Mouse (Mus musculus) liver, adult 2 months (tissue): ENCODE data around the gene Cdpf1. TPM values are rescaled to one million over a fixed set of nuclear protein-coding genes. Genes with fewer than 3 reads are reported as not detected.

Experiments
- DNase-seq: peaks from one replicate; pipeline ENCODE4 v3.0.0-alpha.2; 2011; ENCODE audit warnings: low read depth, low spot score; ENCODE audit errors: extremely low read depth
- H3K27ac ChIP-seq: fragments of 200-500 bp; replicated peaks from 2 replicates; pipeline ENCODE4 v1.5.1; 2012; ENCODE audit warnings: low read depth, mild to moderate bottlenecking, control low read depth, inconsistent platforms, low read length; ENCODE audit not compliant: insufficient read depth
- H3K27me3 ChIP-seq: fragments of 200-500 bp; 2 replicates; pipeline ENCODE4 v1.6.1; 2012; ENCODE audit warnings: mild to moderate bottlenecking, moderate library complexity, low read length, inconsistent platforms; ENCODE audit not compliant: control insufficient read depth, insufficient read depth
- H3K36me3 ChIP-seq: fragments of 200-500 bp; 2 replicates; pipeline ENCODE4 v1.6.1; 2012; ENCODE audit warnings: low read length, inconsistent platforms; ENCODE audit not compliant: control insufficient read depth, insufficient read depth
- H3K4me1 ChIP-seq: fragments of 200-500 bp; 2 replicates; pipeline ENCODE4 v1.6.1; 2011; ENCODE audit warnings: low read length; ENCODE audit not compliant: control insufficient read depth, insufficient read depth
- H3K4me3 ChIP-seq: fragments of 200-500 bp; 2 replicates; pipeline ENCODE4 v1.5.1; 2011; ENCODE audit warnings: low read depth, mild to moderate bottlenecking, control low read depth, low read length, moderate library complexity; ENCODE audit not compliant: insufficient read depth
- H3K79me2 ChIP-seq: fragments of 200-500 bp; 2 replicates; pipeline ENCODE4 v1.6.1; 2012; ENCODE audit warnings: inconsistent platforms, mild to moderate bottlenecking, low read length, moderate library complexity; ENCODE audit not compliant: control insufficient read depth, insufficient read depth
- H3K9ac ChIP-seq: fragments of 200-500 bp; 2 replicates; pipeline ENCODE4 v1.6.1; 2012; ENCODE audit warnings: low read depth, mild to moderate bottlenecking, control low read depth, inconsistent platforms, low read length
- CTCF ChIP-seq: fragments of 200-500 bp; IDR thresholded peaks from 2 replicates; pipeline ENCODE4 v1.5.1; 2011; ENCODE audit warnings: low read depth, low read length, control low read depth
- POLR2A ChIP-seq: fragments of 200-500 bp; IDR thresholded peaks from 2 replicates; pipeline ENCODE4 v1.6.1; 2011; ENCODE audit warnings: low read length, control low read depth; ENCODE audit not compliant: insufficient read depth; ENCODE audit errors: extremely low read depth
- WGBS: fragments of 180-500 bp; shearing (Covaris S2); methylation state at CpG from one replicate; pipeline ENCODE4 v1.1.7; 2018; 5-methylcytosine and 5-hydroxymethylcytosine counted together
- polyA plus RNA-seq: library from polyadenylated mRNA; depleted of rRNA; stranded (reverse); fragments of >200 nt; gene quantifications from 2 replicates; pipeline ENCODE4 v1.2.3, GENCODE M21; 2012
- total RNA-seq: library from RNA; depleted of rRNA; stranded (reverse); fragments of >200 nt; gene quantifications from 2 replicates; pipeline ENCODE4 v1.2.3, GENCODE M21; 2014

The Cdpf1 gene
- total and polyA plus RNA-seq, 2 experiments: 11.6 to 19.6 TPM

- 0 out of 2 replicates have a peak, but pooled peaks cover 3% of the 10 kb centered on the region for H3K79me2 ChIP-seq
Measured at GRCm38 (mm10) chr15:85841796-85842360, 30.4 kb upstream of the Cdpf1 start.

GRCm38 (mm10) chr15:85840983-85841382, 29.5 kb upstream of the Cdpf1 start:
- TF ChIP-seq POLR2A (no peak), CTCF (peak; percentile 79)
- peaks cover 21% of the 10 kb centered on the region for H3K36me3 ChIP-seq
- DNase-seq: no peak
- H3K4me1 ChIP-seq: 0 out of 2 replicates have a peak, but pooled peaks cover 3% of the 10 kb centered on the region
- 0 out of 2 replicates have a peak, but pooled peaks cover 4% of the 10 kb centered on the region for H3K79me2 ChIP-seq
- H3K9ac ChIP-seq: no peak overlapping the region
- H3K27ac ChIP-seq: no peak overlapping the region
- no peak overlapping the region for H3K4me3 ChIP-seq
- WGBS: 74% methylated on average over 6 of the region's 6 CpGs
- H3K27me3 ChIP-seq: no peaks in the 10 kb centered on the region

More at GRCm38 (mm10) chr15:85841796-85842360, 30.4 kb upstream of the Cdpf1 start:
- no peak for TF ChIP-seq CTCF
- no peak for TF ChIP-seq POLR2A
- H3K27me3 ChIP-seq: no peaks in the 10 kb centered on the region
- H3K27ac ChIP-seq: no peak overlapping the region
- H3K9ac ChIP-seq: no peak overlapping the region
- WGBS: 79% methylated on average over 5 of the region's 5 CpGs
- no peak overlapping the region for H3K4me3 ChIP-seq
- peaks cover 23% of the 10 kb centered on the region for H3K36me3 ChIP-seq
- no peak for DNase-seq
- H3K4me1 ChIP-seq: 0 out of 2 replicates have a peak, but pooled peaks cover 3% of the 10 kb centered on the region

GRCm38 (mm10) chr15:85836887-85837286, 25.4 kb upstream of the Cdpf1 start:
- H3K4me3 ChIP-seq: no peak overlapping the region
- no peak overlapping the region for H3K27ac ChIP-seq
- no peaks in the 10 kb centered on the region for H3K27me3 ChIP-seq
- peaks cover 17% of the 10 kb centered on the region for H3K36me3 ChIP-seq
- H3K4me1 ChIP-seq: peaks cover 11% of the 10 kb centered on the region; the same call in 1 of the 2 replicates
- H3K9ac ChIP-seq: no peak overlapping the region
- H3K79me2 ChIP-seq: 0 out of 2 replicates have a peak, but pooled peaks cover 7% of the 10 kb centered on the region
- 92% methylated on average over 5 of the region's 5 CpGs for WGBS
- TF ChIP-seq POLR2A: no peak
- no peak for TF ChIP-seq CTCF
- no peak for DNase-seq

- DNase-seq: no peak
- H3K4me1 ChIP-seq: peaks cover 9% of the 10 kb centered on the region; the same call in 1 of the 2 replicates
- 0 out of 2 replicates have a peak, but pooled peaks cover 4% of the 10 kb centered on the region for H3K79me2 ChIP-seq
- H3K9ac ChIP-seq: no peak overlapping the region
- WGBS: 72% methylated on average over 3 of the region's 3 CpGs
- H3K27ac ChIP-seq: no peak overlapping the region
- no peak overlapping the region for H3K4me3 ChIP-seq
- TF ChIP-seq CTCF (no peak; the same call in 1 of the 2 replicates), POLR2A (no peak)
- peaks cover 12% of the 10 kb centered on the region for H3K36me3 ChIP-seq
- no peaks in the 10 kb centered on the region for H3K27me3 ChIP-seq
Measured at GRCm38 (mm10) chr15:85835335-85835734, 23.8 kb upstream of the Cdpf1 start.

GRCm38 (mm10) chr15:85832599-85832998, 21.1 kb upstream of the Cdpf1 start:
- peak; percentile 81 for DNase-seq
- Histone ChIP-seq H3K36me3 (peaks cover 6% of the 10 kb centered on the region; the same call in 1 of the 2 replicates), H3K4me3 (peak overlapping the region; percentile 65), H3K27ac (peak overlapping the region; percentile 86), H3K27me3 (no peaks in the 10 kb centered on the region), H3K4me1 (peaks cover 24% of the 10 kb centered on the region; the same call in 1 of the 2 replicates), H3K9ac (peak overlapping the region; percentile 75), H3K79me2 (0 out of 2 replicates have a peak, but pooled peaks cover 4% of the 10 kb centered on the region)
- TF ChIP-seq POLR2A: no peak
- 11% methylated on average over 8 of the region's 8 CpGs for WGBS
